In the genomic region with DNA sequence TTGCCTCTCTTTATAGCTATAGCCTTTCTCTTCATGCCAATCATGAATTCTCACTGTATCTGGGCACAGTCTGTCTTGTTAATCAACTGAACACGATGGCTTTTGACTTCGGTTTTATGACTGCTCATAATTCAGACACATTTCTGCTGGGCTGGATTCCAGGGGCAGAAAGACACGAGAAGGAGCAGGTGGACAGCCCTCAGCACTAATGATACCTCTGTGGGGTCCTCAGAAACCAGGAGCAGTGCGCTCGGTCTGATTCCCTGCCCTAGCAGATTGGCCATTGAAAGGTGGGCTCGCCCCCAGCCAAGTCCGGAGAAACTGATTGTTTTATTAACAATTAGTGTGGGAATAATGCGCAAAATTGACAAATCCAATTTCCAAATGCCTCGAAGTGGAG, we compare ENCODE assay signal across 11 mouse cellular contexts.
"Had no signal": no experiment of that assay in that cellular context is flagged by ENCODE, and none has a peak within 500 bp of the region (broad histone marks: within the 10 kb centered on the region; RNA-seq: fewer than 3 reads in every experiment).

No protein-coding gene starts in this region.

- H3K36me3 ChIP-seq: liver, embryonic 15.5 days; lung, embryonic 15.5 days; midbrain, embryonic 13.5 days; midbrain, embryonic 15.5 days; stomach, embryonic 15.5 days had no signal

- H3K4me1 ChIP-seq: liver, embryonic 15.5 days; lung, embryonic 15.5 days; megakaryocyte, embryonic 14.5 days; stomach, embryonic 15.5 days had no signal

- H3K4me2 ChIP-seq: liver, embryonic 15.5 days; lung, embryonic 15.5 days; midbrain, embryonic 11.5 days; midbrain, embryonic 13.5 days; midbrain, embryonic 15.5 days; stomach, embryonic 15.5 days had no signal

- H3K9me3 ChIP-seq: liver, embryonic 15.5 days; lung, embryonic 15.5 days; midbrain, embryonic 13.5 days; midbrain, embryonic 15.5 days; stomach, embryonic 15.5 days had no signal

- H3K9ac ChIP-seq: liver, embryonic 15.5 days; liver, postnatal 0 days; lung, embryonic 15.5 days; midbrain, embryonic 13.5 days; midbrain, embryonic 15.5 days; stomach, embryonic 15.5 days had no signal

- ATAC-seq: liver, postnatal 0 days; lung, postnatal 0 days had no signal

- H3K27ac ChIP-seq: liver, embryonic 15.5 days; lung, embryonic 15.5 days; macrophage; midbrain, embryonic 13.5 days; midbrain, embryonic 15.5 days; stomach, embryonic 15.5 days; stomach, postnatal 0 days had no signal

- H3K27me3 ChIP-seq: liver, embryonic 15.5 days; lung, embryonic 15.5 days; midbrain, embryonic 13.5 days; midbrain, embryonic 15.5 days; stomach, embryonic 15.5 days had no signal

- H3K4me3 ChIP-seq: liver, embryonic 15.5 days; lung, embryonic 15.5 days; megakaryocyte, embryonic 14.5 days; midbrain, embryonic 13.5 days; midbrain, embryonic 15.5 days; stomach, embryonic 15.5 days had no signal
